Mouse (Mus musculus): Measurements from ENCODE around the gene Dnah11. TPM values are rescaled to one million over a fixed set of nuclear protein-coding genes. Genes with fewer than 3 reads are reported as not detected.

The Dnah11 gene
- polyA plus RNA-seq, 1 experiment = 0.43 TPM

GRCm38 (mm10) chr12:118156986-118157385 is 41.9 kb downstream of the Dnah11 start:
- Histone ChIP-seq H3K36me3 (ENCODE audit: control insufficient read depth, insufficient read depth, low read length) (no peaks in the 10 kb centered on the region), H3K27me3 (ENCODE audit: control insufficient read depth, insufficient read depth, low read length) (no peaks in the 10 kb centered on the region), H3K4me1 (replicated peaks; ENCODE audit: control insufficient read depth, insufficient read depth, low read length) (no peaks in the 10 kb centered on the region), H3K4me3 (ENCODE audit: control insufficient read depth, insufficient read depth, low read length) (no peak overlapping the region), H3K27ac (ENCODE audit: control insufficient read depth, insufficient read depth, low read length) (no peak overlapping the region)
- TF ChIP-seq CTCF (IDR thresholded peaks at IDR 0.05; ENCODE audit: borderline replicate concordance, control insufficient read depth, extremely low read depth, insufficient read depth, low read length, poor library complexity) (no peak), POLR2A (IDR thresholded peaks at IDR 0.05; ENCODE audit: control insufficient read depth, extremely low read depth, insufficient read depth, low read length, poor library complexity) (no peak)
- DNase-seq = no peak
- WGBS = 95% methylated on average over 5 of the region's 5 CpGs

DNA sequence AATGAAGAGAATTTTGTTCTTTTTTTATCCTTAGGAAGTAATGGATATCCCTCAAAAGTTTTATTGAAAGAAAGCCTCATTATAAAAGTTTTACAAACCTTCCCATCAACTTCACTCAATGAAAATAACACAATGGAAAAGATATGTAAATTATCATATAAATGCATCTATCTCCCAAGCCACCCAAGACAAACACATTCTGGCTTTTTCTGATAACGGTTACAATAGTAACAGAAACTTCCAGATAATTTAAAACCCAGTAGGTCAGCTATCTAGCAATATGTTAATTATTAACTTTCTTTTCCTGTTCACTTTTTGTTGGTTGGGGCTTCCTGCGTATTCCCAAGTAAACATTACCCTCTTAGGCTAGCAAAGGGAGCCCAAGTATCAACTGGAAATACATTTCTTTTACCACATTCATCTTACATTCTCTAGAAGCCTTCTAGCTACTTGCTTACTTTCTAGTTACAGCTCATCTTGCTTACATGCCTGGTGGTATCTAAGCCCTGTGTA is 51.3 kb downstream of the Dnah11 start:
- WGBS = 92% methylated on average over 2 of the region's 2 CpGs

GRCm38 (mm10) chr12:118128116-118128515 is 70.7 kb downstream of the Dnah11 start:
- Histone ChIP-seq H3K27ac (ENCODE audit: control insufficient read depth, insufficient read depth, low read length) (no peak overlapping the region), H3K27me3 (ENCODE audit: control insufficient read depth, insufficient read depth, low read length) (no peaks in the 10 kb centered on the region; the same call in 1 of the 2 replicates), H3K4me1 (replicated peaks; ENCODE audit: control insufficient read depth, insufficient read depth, low read length) (no peaks in the 10 kb centered on the region), H3K4me3 (ENCODE audit: control insufficient read depth, insufficient read depth, low read length) (no peak overlapping the region), H3K36me3 (ENCODE audit: control insufficient read depth, insufficient read depth, low read length) (no peaks in the 10 kb centered on the region)
- TF ChIP-seq CTCF (IDR thresholded peaks at IDR 0.05; ENCODE audit: borderline replicate concordance, control insufficient read depth, extremely low read depth, insufficient read depth, low read length, poor library complexity) (no peak), POLR2A (IDR thresholded peaks at IDR 0.05; ENCODE audit: control insufficient read depth, extremely low read depth, insufficient read depth, low read length, poor library complexity) (no peak)
- 33% methylated on average over 4 of the region's 4 CpGs for WGBS
- no peak for DNase-seq

More for the DNA sequence above, 51.3 kb downstream of the Dnah11 start:
- Histone ChIP-seq H3K27ac (ENCODE audit: control insufficient read depth, insufficient read depth, low read length) (no peak overlapping the region), H3K4me1 (replicated peaks; ENCODE audit: control insufficient read depth, insufficient read depth, low read length) (no peaks in the 10 kb centered on the region), H3K36me3 (ENCODE audit: control insufficient read depth, insufficient read depth, low read length) (no peaks in the 10 kb centered on the region), H3K4me3 (ENCODE audit: control insufficient read depth, insufficient read depth, low read length) (no peak overlapping the region), H3K27me3 (ENCODE audit: control insufficient read depth, insufficient read depth, low read length) (no peaks in the 10 kb centered on the region)
- no peak for TF ChIP-seq CTCF (IDR thresholded peaks at IDR 0.05; ENCODE audit: borderline replicate concordance, control insufficient read depth, extremely low read depth, insufficient read depth, low read length, poor library complexity)
- no peak for TF ChIP-seq POLR2A (IDR thresholded peaks at IDR 0.05; ENCODE audit: control insufficient read depth, extremely low read depth, insufficient read depth, low read length, poor library complexity)
- DNase-seq = no peak

- no peaks in the 10 kb centered on the region for H3K27me3 ChIP-seq (ENCODE audit: control insufficient read depth, insufficient read depth, low read length)
- no peaks in the 10 kb centered on the region for H3K4me1 ChIP-seq (replicated peaks; ENCODE audit: control insufficient read depth, insufficient read depth, low read length)
- H3K4me3 ChIP-seq (ENCODE audit: control insufficient read depth, insufficient read depth, low read length) = no peak overlapping the region
- H3K27ac ChIP-seq (ENCODE audit: control insufficient read depth, insufficient read depth, low read length) = no peak overlapping the region
- no peak for DNase-seq
- H3K36me3 ChIP-seq (ENCODE audit: control insufficient read depth, insufficient read depth, low read length) = no peaks in the 10 kb centered on the region
- 100% methylated on average over 3 of the region's 3 CpGs for whole genome bisulfite sequencing
- TF ChIP-seq POLR2A (IDR thresholded peaks at IDR 0.05; ENCODE audit: control insufficient read depth, extremely low read depth, insufficient read depth, low read length, poor library complexity) (no peak), CTCF (IDR thresholded peaks at IDR 0.05; ENCODE audit: borderline replicate concordance, control insufficient read depth, extremely low read depth, insufficient read depth, low read length, poor library complexity) (no peak)
Observed at GRCm38 (mm10) chr12:118119668-118120067, 79.2 kb downstream of the Dnah11 start.

DNA sequence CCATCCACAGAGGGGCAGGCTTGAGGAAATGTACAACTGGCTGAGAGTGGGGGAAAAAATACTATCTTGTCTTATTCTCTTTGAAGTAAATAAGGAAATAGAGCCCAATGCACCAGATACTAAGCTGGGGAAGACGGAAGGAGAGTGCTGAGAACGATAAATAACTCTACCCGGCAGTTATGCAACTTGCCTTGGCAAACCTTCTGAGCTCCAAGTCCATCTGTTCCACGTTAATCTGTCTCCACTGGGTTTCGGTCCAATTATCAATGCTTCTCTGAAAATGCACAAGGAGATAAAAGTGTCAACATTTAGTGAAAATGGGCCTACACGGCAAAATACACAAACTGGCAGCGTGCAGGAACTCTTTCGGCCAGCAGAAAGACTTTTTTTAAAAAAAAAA is 86.2 kb downstream of the Dnah11 start:
- no peak overlapping the region for H3K27ac ChIP-seq (ENCODE audit: control insufficient read depth, insufficient read depth, low read length)
- TF ChIP-seq CTCF (IDR thresholded peaks at IDR 0.05; ENCODE audit: borderline replicate concordance, control insufficient read depth, extremely low read depth, insufficient read depth, low read length, poor library complexity) = no peak
- no peak for TF ChIP-seq POLR2A (IDR thresholded peaks at IDR 0.05; ENCODE audit: control insufficient read depth, extremely low read depth, insufficient read depth, low read length, poor library complexity)
- no peaks in the 10 kb centered on the region for H3K36me3 ChIP-seq (ENCODE audit: control insufficient read depth, insufficient read depth, low read length)
- no peak overlapping the region for H3K4me3 ChIP-seq (ENCODE audit: control insufficient read depth, insufficient read depth, low read length)
- WGBS = 86% methylated on average over 8 of the region's 8 CpGs
- no peaks in the 10 kb centered on the region for H3K4me1 ChIP-seq (replicated peaks; ENCODE audit: control insufficient read depth, insufficient read depth, low read length)
- no peak for DNase-seq
- no peaks in the 10 kb centered on the region for H3K27me3 ChIP-seq (ENCODE audit: control insufficient read depth, insufficient read depth, low read length)

DNA sequence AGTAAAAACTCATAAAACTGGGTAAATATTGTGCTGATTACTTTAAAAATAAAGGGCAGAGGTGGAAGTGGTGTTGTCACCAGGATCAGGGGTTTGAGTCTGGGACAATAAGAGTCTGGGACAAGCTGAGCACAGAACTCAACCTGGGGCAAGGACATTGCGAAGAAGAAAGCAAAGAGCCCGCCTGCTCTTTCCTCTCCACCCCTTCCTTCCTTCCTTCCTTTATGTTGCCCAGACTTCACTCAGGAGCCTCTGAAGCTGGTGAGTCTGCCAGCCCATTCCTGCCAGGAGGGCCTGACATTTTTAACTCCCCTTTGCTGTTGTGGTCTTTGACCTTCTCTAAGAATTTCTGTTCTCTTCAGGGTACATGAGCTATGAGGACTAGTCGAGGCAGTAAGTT is 86.9 kb downstream of the Dnah11 start:
- Histone ChIP-seq H3K36me3 (ENCODE audit: control insufficient read depth, insufficient read depth, low read length) (no peaks in the 10 kb centered on the region), H3K4me1 (replicated peaks; ENCODE audit: control insufficient read depth, insufficient read depth, low read length) (no peaks in the 10 kb centered on the region), H3K27ac (ENCODE audit: control insufficient read depth, insufficient read depth, low read length) (no peak overlapping the region), H3K27me3 (ENCODE audit: control insufficient read depth, insufficient read depth, low read length) (no peaks in the 10 kb centered on the region), H3K4me3 (ENCODE audit: control insufficient read depth, insufficient read depth, low read length) (no peak overlapping the region)
- DNase-seq = no peak
- WGBS = 59% methylated on average over 3 of the region's 3 CpGs
- no peak for TF ChIP-seq CTCF (IDR thresholded peaks at IDR 0.05; ENCODE audit: borderline replicate concordance, control insufficient read depth, extremely low read depth, insufficient read depth, low read length, poor library complexity)

GRCm38 (mm10) chr12:118107719-118108118 is 91.1 kb downstream of the Dnah11 start:
- no peak for TF ChIP-seq POLR2A (IDR thresholded peaks at IDR 0.05; ENCODE audit: control insufficient read depth, extremely low read depth, insufficient read depth, low read length, poor library complexity)
- TF ChIP-seq CTCF (IDR thresholded peaks at IDR 0.05; ENCODE audit: borderline replicate concordance, control insufficient read depth, extremely low read depth, insufficient read depth, low read length, poor library complexity) = no peak
- Histone ChIP-seq H3K4me1 (replicated peaks; ENCODE audit: control insufficient read depth, insufficient read depth, low read length) (no peaks in the 10 kb centered on the region), H3K27ac (ENCODE audit: control insufficient read depth, insufficient read depth, low read length) (no peak overlapping the region), H3K4me3 (ENCODE audit: control insufficient read depth, insufficient read depth, low read length) (no peak overlapping the region), H3K36me3 (ENCODE audit: control insufficient read depth, insufficient read depth, low read length) (no peaks in the 10 kb centered on the region), H3K27me3 (ENCODE audit: control insufficient read depth, insufficient read depth, low read length) (no peaks in the 10 kb centered on the region)
- WGBS = 97% methylated on average over 1 of the region's 1 CpGs
- DNase-seq = no peak
